Mouse (Mus musculus) adrenal gland, postnatal 10 days (tissue): Measurements from ENCODE around the gene Neurog2. TPM values are rescaled to one million over a fixed set of nuclear protein-coding genes. Genes with fewer than 3 reads are reported as not detected.

Experiments used
- DNase-seq: peaks from one replicate; pipeline ENCODE4 v3.0.0; 2021; ENCODE audit warnings: mixed read lengths
- long read RNA-seq, 2 experiments: library from polyadenylated mRNA; stranded (forward); transcript quantifications; one replicate each; pipeline ENCODE4 v2.0.0; 2021
- total RNA-seq, 2 experiments: library from RNA; stranded (reverse); gene quantifications; 2 replicates each; pipeline ENCODE4 v1.2.3; 2021

Neurog2 gene
- not detected for total RNA-seq
- long read RNA-seq, experiment 1, result 0 reads
- long read RNA-seq, experiment 2, result 0 reads

DNA sequence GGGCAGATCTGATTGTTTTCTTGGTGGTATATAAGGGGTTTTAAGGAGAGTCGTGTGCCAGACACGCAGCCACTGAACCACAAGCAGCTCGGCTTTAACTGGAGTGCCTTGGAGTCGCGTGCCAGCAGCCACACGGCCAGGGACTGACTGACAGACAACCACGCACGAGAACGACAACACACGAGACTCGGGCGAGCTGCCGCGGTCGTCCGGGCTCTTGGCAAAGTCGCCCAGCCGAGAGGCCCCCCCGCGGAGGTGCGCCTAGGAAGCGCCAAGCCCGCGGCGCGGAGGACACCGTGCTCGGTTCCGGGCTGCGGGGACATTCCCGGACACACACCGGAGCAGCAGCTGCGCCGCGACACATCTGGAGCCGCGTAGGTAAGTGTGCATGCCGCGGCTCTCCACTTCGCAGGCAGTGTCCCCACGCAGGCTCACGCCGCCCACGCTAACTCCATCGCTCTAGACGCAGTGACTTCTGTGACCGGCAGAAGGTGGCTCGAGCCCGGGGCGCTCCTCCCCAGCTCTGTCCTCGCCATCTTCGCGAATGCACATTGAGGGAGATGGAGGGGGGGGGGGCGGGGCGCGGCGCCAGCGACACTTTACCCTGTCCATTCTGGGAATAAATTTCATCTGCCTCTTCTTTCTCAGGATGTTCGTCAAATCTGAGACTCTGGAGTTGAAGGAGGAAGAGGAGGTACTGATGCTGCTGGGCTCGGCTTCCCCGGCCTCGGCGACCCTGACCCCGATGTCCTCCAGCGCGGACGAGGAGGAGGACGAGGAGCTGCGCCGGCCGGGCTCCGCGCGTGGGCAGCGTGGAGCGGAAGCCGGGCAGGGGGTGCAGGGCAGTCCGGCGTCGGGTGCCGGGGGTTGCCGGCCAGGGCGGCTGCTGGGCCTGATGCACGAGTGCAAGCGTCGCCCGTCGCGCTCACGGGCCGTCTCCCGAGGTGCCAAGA, at the start of gene Neurog2:
Gene Neurog2, plus strand, starts transcription at position 56 of the 953 bp plus-strand sequence.
- DNase-seq, result peak; percentile 23

DNA sequence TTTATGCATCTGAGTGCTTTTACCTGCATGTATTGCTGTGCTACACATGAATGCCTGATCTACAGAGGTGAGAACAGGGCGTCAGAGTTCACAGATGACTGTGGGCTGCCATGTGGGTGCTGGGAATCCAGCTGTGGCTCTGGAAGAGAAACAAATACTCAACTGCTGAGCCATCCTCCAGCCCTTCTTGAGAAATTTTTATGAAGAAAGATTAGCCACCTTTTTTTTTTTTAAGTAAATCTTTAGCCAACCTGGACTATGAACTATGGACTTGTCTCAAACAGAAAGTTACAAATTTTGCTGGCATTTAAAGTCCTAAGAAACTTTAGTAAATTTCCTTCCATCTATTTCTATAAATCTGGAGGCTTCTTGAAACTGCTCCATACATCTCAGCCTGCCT, 35.8 kb upstream of the Neurog2 start:
- no peak for DNase-seq

DNA sequence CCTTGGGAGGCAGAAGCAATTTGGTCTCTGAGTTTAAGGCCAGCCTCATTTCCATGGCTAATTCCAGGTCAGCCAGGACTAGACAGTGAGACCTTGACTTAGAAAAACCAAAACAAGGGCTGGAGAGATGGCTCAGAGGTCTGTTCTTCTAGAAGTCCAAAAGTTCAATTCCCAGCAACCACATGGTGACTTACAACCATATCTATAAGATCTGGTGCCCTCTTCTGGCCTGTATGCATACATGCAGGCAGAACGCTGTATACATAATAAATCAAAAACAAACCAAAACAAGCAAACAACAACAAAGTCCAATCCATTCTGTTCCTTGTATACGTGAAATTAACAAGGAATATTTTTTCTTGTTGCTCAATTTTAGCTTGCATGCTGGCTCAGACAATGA, 24.8 kb upstream of the Neurog2 start:
- no peak for DNase-seq

DNA sequence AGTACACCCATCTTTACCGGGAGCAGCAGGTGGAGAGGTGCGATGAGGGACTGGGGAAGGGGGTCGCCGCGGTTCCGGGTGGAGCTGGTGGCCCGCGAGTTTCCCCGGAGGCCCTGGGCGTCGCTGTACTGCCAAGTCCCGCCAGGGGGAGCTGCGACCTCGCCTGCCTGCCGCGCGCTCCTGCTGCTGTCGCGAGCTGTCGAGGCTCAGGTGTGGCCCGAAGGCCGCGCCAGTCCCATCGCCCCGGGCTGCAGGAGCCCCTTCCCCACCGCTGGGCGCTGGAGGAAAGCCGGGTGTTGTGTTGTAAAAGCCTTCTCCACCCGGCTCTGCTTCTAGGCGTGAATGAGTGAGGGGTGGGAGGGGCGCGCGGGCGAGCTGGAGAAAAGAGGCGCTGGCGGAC, 7.6 kb upstream of the Neurog2 start:
- DNase-seq, result peak; percentile 84

DNA sequence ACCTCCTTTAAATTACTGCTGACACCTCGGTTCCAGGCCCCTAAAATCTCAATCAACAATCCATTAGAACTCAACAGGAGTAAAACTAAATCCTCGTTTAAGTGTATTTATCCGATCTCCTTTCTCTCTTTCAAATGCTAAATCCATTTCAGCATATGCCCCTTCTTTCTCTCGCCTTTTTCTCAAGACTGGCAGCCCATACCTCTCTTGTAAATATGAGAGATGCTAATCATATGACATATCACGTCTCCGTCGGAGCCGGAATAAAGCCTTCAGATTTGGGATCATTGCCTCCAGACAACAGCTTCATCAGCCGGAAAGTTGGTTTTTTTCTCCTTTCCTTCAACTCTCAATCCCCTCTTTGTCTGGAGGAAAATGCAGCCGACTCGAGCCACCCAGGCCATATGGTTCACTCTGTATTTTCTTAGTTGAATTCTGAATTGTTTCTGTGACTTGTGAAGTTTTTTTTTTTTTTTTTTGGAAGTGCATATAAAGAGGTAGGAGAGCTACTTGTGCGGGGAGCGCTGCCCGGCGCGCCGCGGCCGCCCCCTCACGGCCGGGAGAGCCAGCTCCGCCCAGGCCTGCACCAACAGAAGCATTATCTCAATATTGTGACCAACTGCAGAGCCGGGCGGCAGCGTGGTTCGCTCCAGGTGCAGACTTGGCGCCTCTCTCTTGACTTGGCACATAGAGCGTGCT, 7.1 kb upstream of the Neurog2 start:
- DNase-seq, result peak; percentile 27

DNA sequence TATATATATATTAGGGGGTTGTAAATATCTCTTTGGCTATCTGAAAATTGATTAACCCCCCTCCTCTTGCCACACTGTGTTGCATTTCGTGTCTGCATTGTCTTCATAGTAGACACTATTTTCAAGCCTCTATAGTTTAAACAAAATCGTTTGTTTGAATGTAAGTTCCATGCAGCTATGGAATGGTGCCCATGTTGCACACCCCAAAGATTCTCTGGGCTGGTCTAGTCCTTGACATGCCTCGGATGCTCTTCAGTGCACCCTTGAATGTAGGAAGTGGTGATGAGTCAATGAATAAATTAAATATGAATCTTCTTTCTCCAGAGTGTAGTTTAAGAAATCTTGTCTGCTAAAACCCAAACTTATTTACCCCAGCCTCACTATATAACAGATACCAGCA, 6.4 kb upstream of the Neurog2 start:
- no peak for DNase-seq

DNA sequence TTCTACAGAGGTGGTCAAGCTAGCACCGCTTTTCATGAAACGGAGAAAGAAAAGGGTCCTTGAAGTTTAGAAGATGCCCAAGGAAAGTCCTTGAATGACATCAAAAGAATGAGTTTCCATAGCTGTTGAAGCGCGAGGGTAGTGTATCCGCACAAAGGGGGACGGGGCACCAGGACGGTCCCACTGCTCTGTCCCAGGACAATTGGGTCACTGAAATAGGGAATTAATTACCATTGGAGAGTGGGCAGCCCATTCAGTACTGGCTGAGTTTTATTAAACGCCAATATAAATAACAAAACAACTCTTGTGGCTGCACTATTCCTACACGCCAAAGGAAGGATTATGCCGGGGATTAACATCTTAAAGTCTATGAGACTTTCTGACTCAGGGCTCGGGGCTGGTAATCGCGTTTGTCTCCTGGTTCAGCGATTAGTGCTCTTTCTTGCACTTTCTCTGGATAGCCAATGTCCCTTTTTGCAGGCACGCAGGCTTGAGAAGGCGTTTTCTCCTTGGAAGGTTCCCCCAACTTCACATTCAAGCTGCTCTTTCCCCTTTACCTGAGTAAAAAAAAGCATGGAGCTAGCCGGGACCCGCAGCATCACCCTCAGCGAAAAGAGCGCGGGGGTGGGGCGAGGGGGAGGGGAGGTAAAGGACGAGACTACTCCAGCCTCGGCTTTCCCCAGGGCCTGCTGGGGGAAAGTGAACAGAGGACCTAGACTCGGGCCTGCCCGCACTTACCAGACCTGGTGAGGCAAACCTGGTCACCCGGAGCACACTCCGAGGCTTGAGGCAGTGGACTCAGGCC, 5.6 kb upstream of the Neurog2 start:
- no peak for DNase-seq

DNA sequence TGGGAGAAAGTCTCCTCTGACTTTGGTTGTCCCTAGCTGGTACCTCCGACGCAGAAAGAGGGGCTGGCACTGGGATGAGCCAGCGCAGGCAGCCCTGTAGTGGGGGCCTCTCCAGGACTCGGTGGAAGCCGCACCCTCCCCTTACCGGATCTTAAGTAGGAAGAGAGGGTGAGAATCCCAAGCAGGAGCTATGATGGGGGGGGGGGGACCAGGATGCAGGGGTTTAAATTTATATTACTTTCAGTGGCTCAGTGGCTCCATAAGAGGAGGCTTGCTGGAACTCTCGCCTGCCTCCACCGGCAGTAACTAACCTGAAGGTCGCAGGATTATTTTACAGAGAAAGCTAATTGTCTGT, 5.0 kb upstream of the Neurog2 start:
- DNase-seq, result no peak

DNA sequence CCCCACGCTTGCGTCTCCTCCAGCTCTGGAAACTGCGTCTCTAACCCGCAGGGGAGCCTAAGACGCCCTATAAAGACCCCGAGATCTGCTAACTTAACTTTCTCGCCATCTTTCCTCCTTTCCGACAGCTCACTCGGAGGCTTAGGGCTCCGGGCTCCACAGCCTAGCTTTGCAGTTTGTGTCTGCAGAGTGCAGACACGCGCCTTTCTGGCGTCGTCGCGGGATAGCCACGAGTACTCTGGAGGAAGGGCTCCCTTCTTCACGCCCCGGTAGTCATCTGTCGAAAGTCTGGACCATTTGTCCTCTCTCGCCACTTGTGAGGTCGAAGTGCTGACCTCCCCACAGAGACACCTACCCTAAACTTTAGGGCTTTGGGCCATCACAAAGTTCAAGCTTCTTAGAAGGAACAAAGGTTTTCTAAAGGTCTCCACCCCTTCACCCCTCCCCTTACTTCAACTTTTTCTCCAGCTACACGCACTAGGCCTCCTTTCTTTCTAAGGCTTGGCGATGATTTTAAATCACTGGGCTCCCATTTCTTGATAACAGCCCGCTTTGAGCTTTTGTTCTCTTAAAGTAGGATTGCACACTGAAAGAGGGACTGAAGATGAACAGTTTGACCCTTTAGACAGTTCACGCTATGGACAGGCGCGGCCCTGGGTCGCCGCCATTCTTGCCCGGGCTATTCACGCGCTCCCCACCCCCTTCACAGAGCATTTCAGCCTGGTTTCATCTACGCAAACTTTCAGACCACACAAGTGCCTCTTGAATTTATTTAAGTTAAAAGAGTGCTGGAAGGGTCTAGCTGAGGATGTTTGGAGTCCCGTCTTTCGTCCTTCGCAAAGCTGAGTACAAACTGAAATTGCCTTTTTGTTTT, 4.4 kb upstream of the Neurog2 start:
- DNase-seq, result no peak

DNA sequence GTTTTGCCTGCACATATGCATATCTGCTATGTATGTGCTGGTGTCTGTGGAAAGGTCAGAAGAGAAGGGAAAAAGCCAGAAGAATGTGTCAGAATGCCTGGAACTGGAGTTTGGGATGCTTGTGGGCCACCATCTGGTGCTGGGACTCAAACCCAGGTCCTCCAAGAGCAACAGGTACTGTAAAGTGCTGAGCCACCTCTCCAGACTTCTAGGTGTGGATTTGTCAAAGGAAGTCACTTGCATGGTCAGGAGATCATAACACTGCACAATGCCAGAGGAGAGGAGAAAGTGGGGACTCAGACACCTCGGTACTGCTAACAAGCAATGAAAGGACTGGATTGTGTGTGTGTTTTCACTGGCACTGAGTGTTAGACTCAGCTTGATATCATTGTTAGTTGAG, 2.7 kb upstream of the Neurog2 start:
- DNase-seq, result no peak

DNA sequence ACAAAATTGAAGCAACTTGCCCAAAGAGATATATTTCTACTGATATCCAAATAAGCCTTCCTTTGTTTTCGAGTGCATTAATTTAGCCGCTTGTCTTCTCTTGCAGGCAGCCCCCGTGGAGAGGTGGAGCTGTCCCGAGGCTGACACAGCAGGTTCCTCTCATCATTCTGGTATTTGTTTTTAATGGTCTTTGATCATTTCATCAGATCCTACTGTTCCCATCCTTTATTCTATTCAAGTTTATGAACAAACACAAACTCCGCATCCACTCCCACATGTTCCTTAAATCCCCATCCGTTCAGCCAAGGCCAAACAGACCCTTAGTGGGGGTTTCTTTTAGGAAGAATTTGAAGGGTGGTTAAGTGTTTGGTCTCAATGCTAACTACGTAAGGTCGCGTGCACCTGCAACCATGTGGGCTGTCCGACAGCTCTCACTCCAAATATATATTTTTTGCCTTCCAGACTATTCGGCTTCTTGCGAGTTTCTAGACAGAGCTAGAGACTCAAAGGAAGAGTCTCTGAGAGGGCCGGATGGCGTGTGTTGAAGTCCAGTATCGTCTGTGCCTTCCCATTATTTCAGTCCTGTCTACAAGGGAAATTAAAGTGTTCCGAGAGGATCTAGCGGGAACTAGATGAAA, 2.1 kb upstream of the Neurog2 start:
- no peak for DNase-seq

DNA sequence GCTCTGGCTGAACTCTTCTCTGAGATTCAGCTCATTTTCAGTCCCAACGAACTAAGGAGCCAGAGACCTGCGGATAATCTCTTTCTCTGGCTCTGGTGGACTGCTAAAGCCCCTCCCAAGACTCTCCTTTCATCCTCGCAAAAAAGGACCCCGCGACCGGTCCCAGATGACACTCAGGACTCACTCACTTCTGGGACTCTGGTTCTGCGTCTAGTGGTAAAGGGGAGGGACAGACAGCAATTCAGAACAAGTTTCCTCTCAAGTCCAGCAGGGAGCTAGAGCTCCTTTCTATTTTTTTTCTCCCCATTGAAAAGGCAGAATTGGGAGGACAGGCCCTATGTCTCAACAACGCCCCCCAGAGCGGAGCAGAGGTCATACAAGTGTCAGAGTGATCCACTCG, 1.4 kb upstream of the Neurog2 start:
- DNase-seq, result no peak

DNA sequence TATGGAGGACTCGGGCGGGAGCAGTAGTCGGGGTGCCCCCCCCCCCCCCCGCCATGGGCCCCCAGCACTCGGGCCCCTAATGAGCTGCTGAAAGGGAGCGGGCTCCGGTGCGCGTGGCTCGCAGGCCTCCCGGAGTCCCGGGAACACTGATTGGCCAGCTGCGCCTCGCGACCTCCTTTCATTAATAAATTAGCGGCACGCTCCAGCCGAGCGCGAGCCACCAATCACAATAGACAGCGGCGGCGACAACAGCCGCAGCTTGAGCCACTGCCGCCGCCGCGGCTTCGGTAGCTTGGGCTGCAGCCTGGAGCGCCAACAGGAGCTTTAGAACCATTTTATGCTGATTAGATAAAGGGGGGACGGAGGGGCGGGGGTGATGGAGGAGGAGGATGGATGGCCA, 404 bp upstream of the Neurog2 start:
- peak; percentile 33 for DNase-seq

DNA sequence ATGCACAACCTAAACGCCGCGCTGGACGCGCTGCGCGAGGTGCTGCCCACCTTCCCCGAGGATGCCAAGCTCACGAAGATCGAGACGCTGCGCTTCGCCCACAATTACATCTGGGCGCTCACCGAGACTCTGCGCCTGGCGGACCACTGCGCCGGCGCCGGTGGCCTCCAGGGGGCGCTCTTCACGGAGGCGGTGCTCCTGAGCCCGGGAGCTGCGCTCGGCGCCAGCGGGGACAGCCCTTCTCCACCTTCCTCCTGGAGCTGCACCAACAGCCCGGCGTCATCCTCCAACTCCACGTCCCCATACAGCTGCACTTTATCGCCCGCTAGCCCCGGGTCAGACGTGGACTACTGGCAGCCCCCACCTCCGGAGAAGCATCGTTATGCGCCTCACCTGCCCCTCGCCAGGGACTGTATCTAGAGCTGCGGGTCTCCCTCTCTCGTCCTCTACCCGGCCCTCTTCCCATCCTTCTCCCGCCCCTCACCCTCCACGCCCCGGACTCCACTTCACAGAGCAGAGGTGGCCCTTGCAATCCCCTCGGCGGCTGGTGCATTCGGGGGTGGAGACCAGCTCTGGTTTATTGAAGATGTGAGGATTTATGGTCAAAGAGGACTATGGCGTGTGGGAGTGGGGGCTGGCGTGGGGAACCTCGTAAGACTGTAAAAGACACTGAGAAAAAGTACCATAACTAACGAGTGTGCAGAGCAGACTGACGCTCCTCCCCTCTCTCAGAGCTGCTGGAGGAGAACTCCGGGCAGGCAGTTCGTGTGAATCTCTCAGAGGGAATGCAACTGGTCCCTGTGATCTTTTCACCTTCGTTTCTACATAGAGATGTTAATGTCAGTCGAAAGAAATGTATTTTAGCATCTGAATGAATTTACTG, 1.4 kb downstream of the Neurog2 start:
- DNase-seq, result peak; percentile 88

DNA sequence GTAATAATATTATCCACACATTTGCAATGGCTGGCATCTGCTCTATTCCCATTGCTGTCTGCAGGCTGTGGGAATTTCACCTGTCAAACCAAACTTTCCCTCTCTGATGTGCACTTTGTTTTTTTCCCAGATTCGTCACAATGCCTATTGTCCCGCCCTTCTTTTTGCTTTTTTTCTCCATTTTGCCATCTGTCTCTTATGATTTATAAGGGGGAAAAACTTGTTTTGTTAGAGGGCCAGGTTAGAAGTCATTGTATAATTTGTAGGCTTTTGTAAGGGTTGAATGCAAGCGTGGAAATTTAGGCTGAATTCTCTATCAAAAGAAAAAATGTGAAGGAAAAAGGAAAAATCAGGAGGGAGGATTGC, 2.0 kb downstream of the Neurog2 start:
- DNase-seq, result no peak

DNA sequence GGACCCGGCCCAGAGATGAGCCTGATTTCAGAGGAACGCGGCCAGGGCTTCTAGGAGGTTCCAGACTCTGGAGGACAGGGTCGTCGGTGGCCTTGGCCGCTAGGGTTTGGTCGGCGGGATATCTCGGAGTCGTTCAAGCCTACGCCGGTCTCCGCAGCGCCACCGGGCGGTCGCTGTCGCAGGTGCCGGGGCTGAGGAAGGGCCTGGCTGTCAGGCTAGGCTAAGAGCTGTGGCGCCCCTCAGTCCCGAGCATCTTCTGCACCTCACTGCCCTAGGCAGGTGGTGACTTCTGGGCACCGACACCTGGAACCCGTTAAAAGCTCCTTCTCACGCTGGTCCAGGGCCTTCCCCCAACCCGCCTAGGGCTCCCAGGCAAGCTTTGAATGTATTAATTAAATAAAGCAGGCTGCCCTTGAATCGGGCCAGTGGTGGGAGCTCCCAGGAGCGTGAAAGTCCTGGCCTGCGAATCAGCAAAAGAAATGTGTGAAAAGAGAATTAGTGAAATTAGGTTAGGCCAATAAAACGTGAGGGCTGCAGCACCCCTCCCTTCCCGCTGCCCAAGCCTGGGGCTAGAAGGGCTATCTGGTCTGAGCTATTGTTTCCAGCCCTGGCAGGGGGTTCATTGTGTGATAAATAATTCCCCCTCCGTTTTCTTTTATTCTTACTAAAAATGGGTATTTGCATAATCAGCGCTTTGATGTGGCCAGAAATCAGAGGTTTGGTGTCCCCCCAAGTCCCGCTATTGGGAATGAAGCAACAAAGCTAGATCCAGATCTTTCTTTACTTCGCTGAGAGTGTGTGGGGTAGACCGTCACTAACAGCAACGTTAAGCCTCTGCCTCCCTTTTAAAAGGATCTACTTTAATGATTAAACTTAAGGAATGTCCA, 7.2 kb downstream of the Neurog2 start:
- peak; percentile 48 for DNase-seq

DNA sequence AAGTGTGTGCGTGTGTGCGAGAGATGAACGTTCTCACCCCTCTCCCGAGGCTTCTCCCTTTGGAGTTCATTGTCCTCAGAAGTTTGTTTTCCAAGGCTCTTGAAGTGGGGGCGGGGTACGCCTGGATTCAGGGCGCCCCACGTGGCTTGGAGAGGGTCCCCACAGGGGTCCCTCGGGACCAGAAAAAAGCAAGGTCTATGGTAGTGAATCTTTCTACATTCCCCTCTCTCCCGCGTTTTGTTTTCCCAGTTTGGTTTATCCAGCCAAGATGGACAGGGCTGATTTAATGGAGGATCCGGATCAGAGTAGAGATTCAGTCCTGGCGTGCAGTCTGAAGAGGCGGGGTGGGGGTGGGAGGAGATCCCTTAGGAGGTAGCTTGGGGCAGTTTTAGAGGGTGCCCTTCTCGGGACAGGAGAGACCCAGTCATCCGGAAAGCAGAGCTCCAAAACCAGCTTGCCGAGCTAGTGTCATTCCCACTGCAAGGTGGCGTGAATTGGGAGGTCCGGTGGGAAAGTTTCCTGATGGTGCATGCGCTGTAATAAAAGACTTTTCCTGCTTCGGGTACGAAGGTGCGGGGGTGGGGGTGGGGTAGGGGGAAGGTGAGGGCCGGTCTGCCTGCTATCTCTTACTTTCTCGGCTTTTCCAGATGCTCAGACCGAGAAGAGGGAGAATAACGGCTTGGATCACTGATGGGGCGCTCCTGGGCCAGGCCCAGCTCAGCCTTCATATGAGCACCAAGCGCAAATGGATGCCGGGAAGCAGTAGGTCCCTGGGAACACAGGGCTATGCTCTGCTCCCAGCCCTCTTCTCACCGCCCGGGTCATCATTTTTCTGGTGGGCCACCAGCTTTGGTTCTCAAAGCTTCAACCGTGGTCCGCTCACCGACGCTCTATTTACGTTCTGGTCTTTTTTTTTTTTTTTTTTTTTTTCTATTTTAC, 8.1 kb downstream of the Neurog2 start:
- no peak for DNase-seq

DNA sequence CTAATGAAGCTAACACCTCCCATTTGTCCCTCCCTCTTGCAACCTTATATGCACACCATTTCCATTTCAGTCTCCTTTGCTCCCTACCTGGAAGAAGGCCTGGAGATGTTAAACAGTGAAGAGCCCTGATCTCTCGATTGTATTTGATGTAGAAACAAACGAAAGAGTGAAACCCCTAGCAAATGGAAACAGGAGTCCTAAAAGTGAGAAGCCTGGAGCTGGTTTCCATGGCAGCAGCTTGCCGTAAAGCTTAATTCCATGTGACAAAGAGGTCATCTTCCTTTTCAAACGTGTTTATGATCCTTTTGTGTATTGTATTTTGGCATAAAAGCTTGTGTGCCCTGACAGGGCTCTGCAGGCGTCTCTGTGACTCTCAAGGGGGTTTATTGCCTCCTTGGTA, 9.3 kb downstream of the Neurog2 start:
- DNase-seq, result no peak
